Mouse (Mus musculus): ENCODE data around the gene Boll.
"Not testable (repeated sequence)": the region's sequence is repeated elsewhere in the genome, so short reads cannot be mapped to it uniquely, and the experiment has no call there.

The Boll gene

DNA sequence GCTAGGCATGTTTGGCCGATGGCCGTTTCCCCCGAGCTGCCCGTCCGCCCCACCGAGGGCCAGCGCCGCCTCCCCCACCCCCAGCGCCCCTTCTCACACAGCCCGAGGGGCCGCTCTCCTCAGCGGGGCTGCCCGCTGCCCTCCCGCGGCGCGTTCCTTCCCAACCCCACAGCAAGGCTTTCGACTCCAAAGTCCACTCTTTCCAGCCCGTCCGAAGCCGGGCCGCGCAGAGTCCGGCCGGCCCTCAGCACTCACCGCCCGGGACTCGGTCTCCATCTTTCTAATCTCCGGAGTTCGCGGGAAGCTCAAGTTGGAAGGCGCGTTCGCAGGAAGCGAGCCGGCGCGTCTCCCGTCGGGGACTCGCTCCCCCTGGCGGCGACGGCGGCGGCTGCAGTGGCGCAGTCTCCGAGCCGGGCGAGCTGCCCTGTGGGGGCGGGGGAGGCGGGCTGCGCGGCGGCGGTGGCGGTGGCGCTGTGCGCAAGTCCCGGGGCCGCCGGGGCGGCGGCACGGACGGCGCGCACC, at the start of gene Boll:
TSS of gene Boll (minus strand) at position 426 of the 522 bp plus-strand sequence.
- DNase-seq (ENCODE audit: low spot score in 2 of 2), result peak; percentile 32 to 60

- no peak for DNase-seq (ENCODE audit: low spot score in 2 of 2)
Observed at GRCm38 (mm10) chr1:55412569-55412968, 49.3 kb upstream of the Boll start.

GRCm38 (mm10) chr1:55411079-55411478, 47.8 kb upstream of the Boll start:
- no peak for DNase-seq (ENCODE audit: low spot score in 2 of 2)

DNA sequence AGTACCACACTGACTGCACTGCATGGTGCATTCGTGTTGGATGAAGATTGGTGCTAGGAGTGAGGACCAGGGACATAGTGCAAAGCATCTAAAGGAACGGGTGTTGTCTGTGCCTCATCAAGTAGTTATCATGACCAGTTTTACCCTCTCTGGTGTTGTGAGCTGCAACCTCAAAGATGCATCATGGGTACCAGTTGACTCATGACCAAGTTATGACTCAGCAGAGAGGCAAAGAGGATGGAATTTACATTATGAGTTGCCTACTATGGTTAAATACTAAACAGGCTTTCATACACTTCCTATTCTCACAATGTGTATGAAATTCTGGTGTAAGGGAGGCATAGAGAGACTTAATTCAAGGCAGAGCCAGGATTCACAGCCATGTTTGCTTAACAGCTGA, 47.4 kb upstream of the Boll start:
- no peak for DNase-seq (ENCODE audit: low spot score in 2 of 2)

DNA sequence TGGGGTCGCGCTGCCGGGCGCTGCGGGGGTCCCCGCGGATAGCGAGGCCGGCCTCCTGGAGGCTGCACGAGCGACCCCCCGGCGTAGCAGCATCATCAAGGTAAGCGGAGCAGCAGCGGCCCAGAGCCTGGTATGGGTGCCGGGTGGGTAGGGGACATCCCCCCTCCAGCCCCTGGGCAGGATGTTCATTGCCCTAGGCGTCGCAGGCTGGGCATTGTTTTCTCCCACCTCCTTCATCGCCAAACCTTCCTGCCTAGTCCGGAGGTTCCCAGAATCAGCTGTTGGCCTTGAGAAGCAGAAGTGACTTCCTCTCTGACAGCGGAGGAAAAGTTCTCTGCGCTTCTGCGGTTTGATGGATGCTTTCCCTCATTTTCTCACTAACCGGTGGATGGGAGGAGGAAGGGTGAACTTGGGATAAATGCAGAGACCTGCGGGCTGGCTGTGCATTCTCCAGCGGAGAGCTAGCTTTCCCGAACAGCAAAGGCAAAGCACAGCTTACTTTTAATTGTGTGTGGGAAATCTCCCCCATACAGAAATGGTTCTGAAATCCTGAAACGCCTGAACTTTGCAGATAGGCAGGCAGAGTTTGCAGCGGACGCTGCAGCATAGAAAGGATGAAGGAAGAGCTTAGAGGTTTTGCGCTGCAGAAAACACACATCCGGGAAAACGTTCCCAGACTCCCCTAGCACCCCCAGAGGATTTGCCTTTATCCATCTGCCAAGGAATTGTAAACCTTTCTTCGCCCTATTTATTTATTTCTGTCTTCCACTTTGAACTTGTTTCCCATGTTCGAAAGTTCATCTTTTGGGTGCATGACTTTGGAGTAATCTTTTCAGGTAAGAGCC, 43.5 kb upstream of the Boll start:
- peak; percentile 33 to 36 for DNase-seq (ENCODE audit: low spot score in 2 of 2)

DNA sequence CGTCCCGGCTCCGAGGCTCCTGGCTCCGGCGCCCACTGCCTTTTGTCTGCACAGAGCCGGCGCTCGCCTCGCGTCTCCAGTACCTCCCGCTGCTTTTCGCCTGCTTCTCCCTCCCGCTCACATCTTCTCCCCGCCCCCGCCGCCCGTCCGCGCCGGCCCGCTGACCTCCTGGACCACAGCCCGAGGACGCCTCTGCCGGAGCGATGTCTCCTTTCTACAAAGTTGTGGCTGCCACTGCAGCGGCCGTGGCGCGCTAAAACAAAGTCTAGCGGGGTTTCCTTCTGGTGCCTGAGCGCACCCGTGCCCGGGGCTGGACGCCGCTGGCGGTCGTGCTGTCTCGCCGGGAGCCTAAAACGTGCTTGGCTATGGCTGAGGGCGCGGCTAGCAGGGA, 42.7 kb upstream of the Boll start:
- DNase-seq (ENCODE audit: low spot score in 2 of 2), result peak; percentile 75 to 79

DNA sequence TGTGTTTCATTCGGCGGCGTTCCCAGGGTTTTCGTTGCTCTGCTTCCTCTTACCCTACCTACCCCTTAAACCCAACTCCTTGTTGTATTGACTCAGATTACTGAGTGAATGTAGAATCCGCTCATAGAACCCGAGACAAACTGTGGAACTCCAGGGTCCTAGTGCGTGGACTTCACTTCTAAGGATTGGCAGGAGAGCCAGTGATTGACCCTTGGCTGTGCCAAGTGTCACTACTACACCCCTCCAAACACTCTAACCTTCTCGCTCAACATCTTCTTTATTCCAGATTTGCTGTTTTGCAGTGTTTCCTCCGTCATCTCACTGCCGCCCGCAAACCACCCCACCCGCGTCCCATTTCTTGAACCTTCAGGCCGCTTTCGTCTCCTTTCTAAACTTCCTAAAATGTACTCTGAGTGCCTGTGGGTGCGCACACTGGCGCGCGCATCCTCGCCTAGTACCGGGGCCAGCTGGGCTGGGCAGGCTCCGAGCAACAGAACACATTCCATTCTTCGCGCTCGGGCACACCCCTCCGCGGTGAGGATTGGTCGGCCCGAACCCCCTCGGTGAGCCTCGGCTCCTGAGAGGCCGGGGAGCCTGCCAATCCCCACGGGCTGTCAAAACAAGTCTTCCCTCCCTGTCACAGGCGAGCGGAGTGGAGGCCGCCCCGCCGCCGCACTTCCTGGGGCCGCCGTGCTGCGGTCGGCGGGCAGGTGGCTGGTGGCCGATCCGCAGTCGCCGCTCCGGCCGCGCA, 42.2 kb upstream of the Boll start, which contains the start of gene Plcl1:
TSS of gene Plcl1 (plus strand) at position 650 of the 751 bp plus-strand sequence.
- peak; percentile 99 for DNase-seq (ENCODE audit: low spot score in 2 of 2)

DNA sequence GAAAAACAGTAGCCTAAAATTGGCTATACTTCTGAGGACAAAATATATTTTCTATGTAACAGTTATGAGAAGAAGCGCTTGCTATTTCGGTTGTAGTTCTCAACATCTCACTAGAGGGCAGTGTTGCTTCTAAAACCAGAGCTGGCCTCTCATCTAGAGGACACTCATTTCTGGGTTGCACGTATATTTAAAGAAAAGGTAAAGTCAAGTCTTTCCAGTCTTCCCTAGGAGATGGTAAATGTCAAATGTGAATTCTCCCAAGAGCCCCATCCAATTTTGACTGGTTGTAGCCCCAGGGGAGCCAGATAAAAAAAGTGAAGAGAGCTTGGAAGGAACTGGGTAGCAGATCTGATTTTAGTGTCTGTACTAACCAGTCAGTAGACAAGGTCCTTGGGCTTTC, 41.2 kb upstream of the Boll start:
- DNase-seq (ENCODE audit: low spot score in 2 of 2), result peak; percentile 72 to 78

GRCm38 (mm10) chr1:55399891-55400290, 36.6 kb upstream of the Boll start:
- DNase-seq (ENCODE audit: low spot score in 2 of 2), result peak; percentile 51 to 67

- DNase-seq (ENCODE audit: low spot score in 2 of 2), result peak; percentile 74 to 89
Observed at GRCm38 (mm10) chr1:55383114-55383773, 20.0 kb upstream of the Boll start.

GRCm38 (mm10) chr1:55380527-55380926, 17.3 kb upstream of the Boll start:
- DNase-seq (ENCODE audit: low spot score in 2 of 2), result no peak

GRCm38 (mm10) chr1:55372626-55373025, 9.4 kb upstream of the Boll start:
- DNase-seq (ENCODE audit: low spot score in 2 of 2), result no peak

DNA sequence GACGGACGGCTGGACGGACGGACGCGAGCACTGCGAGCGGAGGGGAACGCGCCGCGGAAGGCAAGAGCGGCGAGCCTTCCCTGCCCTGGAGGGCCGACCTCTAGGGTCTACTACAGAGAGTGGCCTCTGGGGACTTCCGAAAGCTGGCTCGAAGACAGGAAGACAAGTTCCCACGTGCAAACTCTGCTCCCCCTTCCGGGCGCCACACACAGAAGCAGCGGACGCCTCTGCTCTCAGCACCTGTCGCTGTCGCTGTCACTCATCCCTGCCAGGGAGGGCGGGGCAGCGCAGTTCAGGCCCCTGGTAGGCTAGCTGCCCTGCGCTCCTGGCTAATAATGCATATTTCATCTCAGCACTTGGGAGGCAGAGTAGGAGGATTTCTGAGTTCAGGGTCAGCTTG, 317 bp upstream of the Boll start:
- DNase-seq (ENCODE audit: low spot score in 2 of 2), result peak in 1 of 2 experiments; percentile 33

- no peak for DNase-seq (ENCODE audit: low spot score in 2 of 2)
Observed at GRCm38 (mm10) chr1:55362634-55363033, 635 bp downstream of the Boll start.

DNA sequence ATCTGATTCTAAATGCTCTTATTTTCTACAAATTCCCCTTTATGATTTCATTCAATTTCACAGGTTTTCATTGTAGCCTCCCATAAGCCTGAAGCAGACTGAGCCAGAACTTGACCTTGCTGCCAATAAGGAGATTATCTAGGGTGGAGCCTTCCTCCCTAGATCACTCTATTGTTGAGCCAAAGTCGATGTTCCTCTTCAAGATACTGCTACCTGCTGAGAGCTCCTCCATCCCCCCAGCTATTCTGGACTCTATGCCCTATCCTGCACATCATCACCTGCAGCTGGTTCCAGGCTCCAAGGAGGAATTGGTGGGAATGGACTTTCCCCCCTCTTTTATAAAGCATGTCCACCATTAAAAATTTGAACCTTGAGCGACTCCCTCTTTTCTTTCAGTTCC, 11.4 kb downstream of the Boll start:
- not testable (repeated sequence) for DNase-seq (ENCODE audit: low spot score in 2 of 2)

DNA sequence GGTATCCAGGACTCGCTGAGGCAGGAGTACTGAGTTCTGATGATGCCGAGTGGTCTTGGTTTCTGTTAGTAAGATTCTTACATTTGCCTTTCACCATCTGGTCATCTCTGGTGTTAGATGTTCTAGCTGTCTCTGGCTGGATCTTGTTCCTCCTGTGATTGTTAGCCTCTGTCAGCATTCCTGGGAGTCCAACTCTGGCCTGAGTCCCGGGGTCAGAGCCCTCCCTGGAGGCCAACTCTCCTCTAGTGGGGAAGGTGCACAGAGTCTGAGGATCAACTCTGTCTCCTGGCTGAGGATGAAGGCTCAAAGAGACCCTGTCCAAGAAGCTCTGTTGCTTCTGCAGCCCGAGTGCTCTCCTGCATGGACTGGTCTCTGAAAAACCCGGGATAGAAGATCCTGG, 37.8 kb downstream of the Boll start:
- DNase-seq (ENCODE audit: low spot score in 2 of 2), result not testable (repeated sequence)

GRCm38 (mm10) chr1:55301077-55301476, 62.2 kb downstream of the Boll start:
- no peak for DNase-seq (ENCODE audit: low spot score in 2 of 2)

GRCm38 (mm10) chr1:55279081-55279480, 84.2 kb downstream of the Boll start:
- DNase-seq (ENCODE audit: low spot score in 2 of 2), result no peak

- no peak for DNase-seq (ENCODE audit: low spot score in 2 of 2)
Observed at GRCm38 (mm10) chr1:55265447-55265846, 97.8 kb downstream of the Boll start.

DNA sequence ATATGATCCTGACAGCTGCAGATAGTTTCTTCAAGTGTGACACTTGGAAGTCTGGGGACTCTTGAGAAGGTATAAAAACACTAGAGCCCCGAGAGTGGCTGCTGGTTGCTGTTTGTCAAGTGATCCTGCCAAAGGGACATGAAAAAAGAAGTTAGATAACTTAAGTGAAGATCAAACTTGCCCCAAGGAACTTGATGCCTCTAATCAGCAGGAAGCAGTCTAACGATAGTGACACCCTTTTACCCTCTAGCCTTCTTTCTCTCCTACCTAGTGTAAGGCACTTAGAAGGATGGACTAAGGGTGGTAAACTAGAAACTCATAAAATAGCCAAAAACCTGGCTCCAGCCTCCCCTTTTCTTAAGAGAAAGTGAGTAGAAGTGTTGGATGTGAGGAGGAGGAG, 98.9 kb downstream of the Boll start:
- no peak for DNase-seq (ENCODE audit: low spot score in 2 of 2)

- DNase-seq (ENCODE audit: low spot score in 2 of 2), result no peak
Observed at GRCm38 (mm10) chr1:55246374-55246773, 116.9 kb downstream of the Boll start.

DNA sequence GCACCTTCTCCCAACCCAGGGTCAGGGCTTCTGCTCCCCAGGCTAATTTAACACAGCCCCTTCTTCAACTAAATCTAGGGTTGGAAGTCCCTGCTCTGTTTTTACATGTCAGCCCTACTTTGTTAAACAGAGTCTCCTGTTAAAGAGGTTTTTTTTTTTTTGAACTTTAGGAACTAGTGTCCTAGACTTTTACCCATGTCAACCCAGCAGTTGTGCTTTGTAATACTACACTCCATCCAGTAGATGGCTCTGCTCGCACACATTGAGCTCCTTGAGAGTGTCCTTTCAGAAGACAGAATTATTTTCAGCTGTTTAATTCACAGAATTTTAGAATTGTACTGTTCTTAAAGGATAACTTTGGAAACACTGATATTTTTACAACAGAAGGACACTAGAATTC, 124.0 kb downstream of the Boll start:
- DNase-seq (ENCODE audit: low spot score in 2 of 2), result peak; percentile 48 to 55
